Mouse (Mus musculus): ENCODE results near the gene Zfp120. TPM values are rescaled to one million over a fixed set of nuclear protein-coding genes. Genes with fewer than 3 reads are reported as not detected.
"Not testable (repeated sequence)": the region's sequence is repeated elsewhere in the genome, so short reads cannot be mapped to it uniquely, and the experiment has no call there.

Gene Zfp120
- total RNA-seq (2022) = 10 to 100 TPM in 3 of 4 experiments, 1 to 10 TPM in 1; 9.8 to 14.7 (median 13.2) TPM

- peak; percentile 89 for DNase-seq (ENCODE audit: low spot score in 2 of 2)
Observed at GRCm38 (mm10) chr2:150136435-150136897, at the start of gene Zfp120. Gene Zfp120 (minus strand): TSS chr2:150136708.

GRCm38 (mm10) chr2:150181570-150181999 is 45.1 kb upstream of the Zfp120 start, which contains the start of gene Gm14139:
Gene Gm14139 (plus strand): TSS chr2:150181755.
- DNase-seq (ENCODE audit: low spot score in 2 of 2) = not testable (repeated sequence)

GRCm38 (mm10) chr2:150181046-150181445 is 44.5 kb upstream of the Zfp120 start:
- not testable (repeated sequence) for DNase-seq (ENCODE audit: low spot score in 2 of 2)

GRCm38 (mm10) chr2:150179579-150179978 is 43.1 kb upstream of the Zfp120 start, which contains the start of gene Gm10770:
Gene Gm10770 (minus strand): TSS chr2:150179679.
- not testable (repeated sequence) for DNase-seq (ENCODE audit: low spot score in 2 of 2)

- DNase-seq (ENCODE audit: low spot score in 2 of 2) = no peak
Observed at GRCm38 (mm10) chr2:150173833-150174232, 37.3 kb upstream of the Zfp120 start.

GRCm38 (mm10) chr2:150166703-150167102 is 30.2 kb upstream of the Zfp120 start:
- no peak for DNase-seq (ENCODE audit: low spot score in 2 of 2)

- DNase-seq (ENCODE audit: low spot score in 2 of 2) = no peak
Observed at GRCm38 (mm10) chr2:150132773-150133172, 3.7 kb downstream of the Zfp120 start.

GRCm38 (mm10) chr2:150132002-150132401 is 4.5 kb downstream of the Zfp120 start:
- not testable (repeated sequence) for DNase-seq (ENCODE audit: low spot score in 2 of 2)

- DNase-seq (ENCODE audit: low spot score in 2 of 2) = no peak
Observed at GRCm38 (mm10) chr2:150111247-150111912, 25.1 kb downstream of the Zfp120 start.

- peak in 1 of 2 experiments; percentile 4 for DNase-seq (ENCODE audit: low spot score in 2 of 2)
Observed at GRCm38 (mm10) chr2:150099618-150100017, 36.9 kb downstream of the Zfp120 start.

Other genes starting within 250 kb of the Zfp120 start
- gene Gm10770, start 43.0 kb upstream of the Zfp120 start, total RNA-seq (2022) = not detected
- not detected for gene Gm14139, start 45.0 kb upstream of the Zfp120 start, total RNA-seq (2022)
- gene Zfp937, start 81.4 kb upstream of the Zfp120 start, total RNA-seq (2022) = 10 to 100 TPM in 3 of 4 experiments, 1 to 10 TPM in 1; 9.6 to 13.2 (median 11.5) TPM
- gene Gm21994, start 118.9 kb upstream of the Zfp120 start, total RNA-seq (2022) = 10 to 100 TPM in 2 of 4 experiments, 1 to 10 TPM in 2; 6.2 to 11.5 (median 9.0) TPM
- gene Gm14124, start 120.8 kb upstream of the Zfp120 start, total RNA-seq (2022) = under 1 TPM; 0.11 to 0.54 (median 0.26) TPM
- 1 to 10 TPM in 2 of 4 experiments, not detected in 2; 1.9 to 2.1 TPM for gene Gm10130, start 187.0 kb upstream of the Zfp120 start, total RNA-seq (2022)
- gene 3300002I08Rik, start 226.1 kb upstream of the Zfp120 start, total RNA-seq (2022) = 10 to 100 TPM; 10.5 to 11.8 (median 11.0) TPM